14 mouse cellular contexts compared by ENCODE assay signal in genomic region chr6:40023592-40024335, GRCm38 (mm10).
DNase-seq lines count a peak whose midpoint lies in the region; ATAC-seq lines count a peak whose summit lies in the region.
"Had no signal": no experiment of that assay in that cellular context is flagged by ENCODE, and none has a peak within 500 bp of the region (broad histone marks: within the 10 kb centered on the region; RNA-seq: fewer than 3 reads in every experiment).

No protein-coding gene starts in this region.

- no peak overlapping the region for H3K4me2 ChIP-seq in midbrain, embryonic 12.5 days (replicated peaks)
- H3K4me2 ChIP-seq in forebrain, embryonic 16.5 days (ENCODE audit: low read length) = no peak overlapping the region
- no peak overlapping the region for H3K4me2 ChIP-seq in neural tube, embryonic 15.5 days
- H3K4me2 ChIP-seq: embryonic facial prominence, embryonic 13.5 days; liver, embryonic 13.5 days; stomach, embryonic 15.5 days had no signal

- H3K27ac ChIP-seq in midbrain, embryonic 12.5 days (replicated peaks) = peak overlapping the region; percentile 69
- H3K27ac ChIP-seq in midbrain, embryonic 10.5 days (replicated peaks) = no peak overlapping the region
- H3K27ac ChIP-seq in forebrain, embryonic 16.5 days (ENCODE audit: low read length) = peak overlapping the region; percentile 83
- peak overlapping the region; percentile 52; the same call in 1 of the 2 replicates for H3K27ac ChIP-seq in neural tube, embryonic 15.5 days (replicated peaks)
- H3K27ac ChIP-seq in limb, embryonic 10.5 days = no peak overlapping the region
- H3K27ac ChIP-seq: embryonic facial prominence, embryonic 13.5 days; liver, embryonic 13.5 days; macrophage; stomach, embryonic 15.5 days had no signal

- H3K36me3 ChIP-seq in midbrain, embryonic 12.5 days = no peaks in the 10 kb centered on the region
- no peaks in the 10 kb centered on the region for H3K36me3 ChIP-seq in midbrain, embryonic 10.5 days
- H3K36me3 ChIP-seq in forebrain, embryonic 16.5 days (ENCODE audit: control insufficient read depth, insufficient read depth) = no peaks in the 10 kb centered on the region
- no peaks in the 10 kb centered on the region for H3K36me3 ChIP-seq in neural tube, embryonic 15.5 days
- H3K36me3 ChIP-seq in limb, embryonic 10.5 days = no peaks in the 10 kb centered on the region
- H3K36me3 ChIP-seq: embryonic facial prominence, embryonic 13.5 days; liver, embryonic 13.5 days; stomach, embryonic 15.5 days had no signal

- no peak for DNase-seq in midbrain, embryonic 10.5 days (ENCODE audit: low spot score)
- peak; percentile 32 to 41 for DNase-seq in layer of hippocampus, postnatal 10 days (ENCODE audit: low spot score in 2 of 2)
- no peak for DNase-seq in ovary, adult 18-20 months (ENCODE audit: low spot score)
- no peak for DNase-seq in limb, embryonic 10.5 days (ENCODE audit: low spot score)
- DNase-seq: gastrocnemius, postnatal 25 days; kidney, postnatal 14 days; liver, embryonic 13.5 days had no signal

- peaks cover 22% of the 10 kb centered on the region for H3K4me1 ChIP-seq in midbrain, embryonic 12.5 days
- peaks cover 13% of the 10 kb centered on the region for H3K4me1 ChIP-seq in midbrain, embryonic 10.5 days
- H3K4me1 ChIP-seq in forebrain, embryonic 16.5 days (replicated peaks; ENCODE audit: control insufficient read depth, insufficient read depth, low read length) = peaks cover 22% of the 10 kb centered on the region
- H3K4me1 ChIP-seq in neural tube, embryonic 15.5 days = peaks cover 14% of the 10 kb centered on the region
- no peaks in the 10 kb centered on the region for H3K4me1 ChIP-seq in limb, embryonic 10.5 days
- H3K4me1 ChIP-seq: embryonic facial prominence, embryonic 13.5 days; liver, embryonic 13.5 days; stomach, embryonic 15.5 days had no signal

- whole genome bisulfite sequencing in midbrain, embryonic 12.5 days = 73% methylated on average over 4 of the region's 4 CpGs
- WGBS in midbrain, embryonic 10.5 days = 88% methylated on average over 4 of the region's 4 CpGs
- 43% methylated on average over 4 of the region's 4 CpGs for WGBS in forebrain, embryonic 16.5 days
- WGBS in neural tube, embryonic 15.5 days = 47% methylated on average over 4 of the region's 4 CpGs
- WGBS in limb, embryonic 10.5 days = 86% methylated on average over 4 of the region's 4 CpGs

- no peak overlapping the region for H3K4me3 ChIP-seq in midbrain, embryonic 12.5 days
- H3K4me3 ChIP-seq in midbrain, embryonic 10.5 days = no peak overlapping the region
- no peak overlapping the region for H3K4me3 ChIP-seq in forebrain, embryonic 16.5 days (replicated peaks; ENCODE audit: low read length)
- no peak overlapping the region for H3K4me3 ChIP-seq in neural tube, embryonic 15.5 days (replicated peaks)
- H3K4me3 ChIP-seq in limb, embryonic 10.5 days = no peak overlapping the region
- H3K4me3 ChIP-seq: embryonic facial prominence, embryonic 13.5 days; liver, embryonic 13.5 days; stomach, embryonic 15.5 days had no signal

- H3K9me3 ChIP-seq in midbrain, embryonic 12.5 days = no peaks in the 10 kb centered on the region
- H3K9me3 ChIP-seq in midbrain, embryonic 10.5 days (replicated peaks) = no peaks in the 10 kb centered on the region
- H3K9me3 ChIP-seq in forebrain, embryonic 16.5 days (ENCODE audit: control insufficient read depth, low read length) = no peaks in the 10 kb centered on the region
- H3K9me3 ChIP-seq in neural tube, embryonic 15.5 days (replicated peaks) = no peaks in the 10 kb centered on the region
- H3K9me3 ChIP-seq in limb, embryonic 10.5 days (replicated peaks) = no peaks in the 10 kb centered on the region
- H3K9me3 ChIP-seq: embryonic facial prominence, embryonic 13.5 days; liver, embryonic 13.5 days; stomach, embryonic 15.5 days had no signal

- H3K9ac ChIP-seq in midbrain, embryonic 12.5 days (replicated peaks) = no peak overlapping the region
- H3K9ac ChIP-seq in forebrain, embryonic 16.5 days (replicated peaks; ENCODE audit: low read depth, low read length) = no peak overlapping the region
- H3K9ac ChIP-seq in neural tube, embryonic 15.5 days (replicated peaks) = no peak overlapping the region
- H3K9ac ChIP-seq: embryonic facial prominence, embryonic 13.5 days; liver, embryonic 13.5 days; stomach, embryonic 15.5 days had no signal

- H3K27me3 ChIP-seq in midbrain, embryonic 12.5 days = no peaks in the 10 kb centered on the region
- H3K27me3 ChIP-seq in midbrain, embryonic 10.5 days (ENCODE audit: low read depth, poor library complexity, severe bottlenecking) = no peaks in the 10 kb centered on the region
- no peaks in the 10 kb centered on the region for H3K27me3 ChIP-seq in forebrain, embryonic 16.5 days (replicated peaks; ENCODE audit: control insufficient read depth, insufficient read depth, low read length)
- H3K27me3 ChIP-seq in neural tube, embryonic 15.5 days (replicated peaks) = no peaks in the 10 kb centered on the region
- no peaks in the 10 kb centered on the region for H3K27me3 ChIP-seq in limb, embryonic 10.5 days (ENCODE audit: low read depth, poor library complexity, severe bottlenecking)
- H3K27me3 ChIP-seq: embryonic facial prominence, embryonic 13.5 days; liver, embryonic 13.5 days; stomach, embryonic 15.5 days had no signal

- ATAC-seq in midbrain, embryonic 12.5 days (ENCODE audit: low FRiP score, low read depth) = peak; percentile 60
- peak; percentile 93 for ATAC-seq in forebrain, embryonic 16.5 days
- ATAC-seq in neural tube, embryonic 15.5 days (ENCODE audit: low FRiP score) = peak; percentile 62
- no peak for ATAC-seq in granulocyte monocyte progenitor cell, adult 5-6 weeks (replicated peaks; ENCODE audit: poor library complexity, severe bottlenecking)

Comparison
In these comparisons a context has a peak if more than half of its experiments do, and no peak if none do; other contexts are left out.
1. H3K27ac ChIP-seq: peak in midbrain, embryonic 12.5 days (single experiment), forebrain, embryonic 16.5 days (single experiment) and neural tube, embryonic 15.5 days (single experiment); none in midbrain, embryonic 10.5 days (single experiment) and limb, embryonic 10.5 days (single experiment).
2. DNase-seq: peak in layer of hippocampus, postnatal 10 days (2 of 2); none in midbrain, embryonic 10.5 days (single experiment), ovary, adult 18-20 months (single experiment) and limb, embryonic 10.5 days (single experiment).